8 mouse cellular contexts compared by ENCODE assay signal in genomic region chr11:70654198-70654922, GRCm38 (mm10). TPM values are rescaled to one million over a fixed set of nuclear protein-coding genes. Genes with fewer than 3 reads are reported as not detected.
A peak's percentile ranks its signal among the peaks of the same experiment; 100 is the strongest.
DNase-seq lines count a peak whose midpoint lies in the region; ATAC-seq and TF ChIP-seq lines count a peak whose summit lies in the region.

Gene Pfn1 (minus strand): TSS chr11:70654644.

- H3K4me1 ChIP-seq in ES-Bruce4 (ENCODE audit: control insufficient read depth, insufficient read depth, low read length) = no peaks in the 10 kb centered on the region
- peaks cover 44% of the 10 kb centered on the region for H3K4me1 ChIP-seq in forebrain, embryonic 12.5 days
- peaks cover 66% of the 10 kb centered on the region for H3K4me1 ChIP-seq in lung, embryonic 15.5 days
- H3K4me1 ChIP-seq in thymus, adult 2 months (replicated peaks; ENCODE audit: control insufficient read depth, insufficient read depth, low read length) = peaks cover 53% of the 10 kb centered on the region

- no peak for TF ChIP-seq EP300 in ES-Bruce4 (IDR thresholded peaks at IDR 0.05; ENCODE audit: insufficient read depth, low read depth, low read length)

- DNase-seq in c-Kit-negative CD71-positive TER-119-positive erythroid progenitor cells, embryonic 14.5 days (ENCODE audit: low read depth, low spot score) = peak; percentile 56
- peak; percentile 50 for DNase-seq in heart, postnatal 25 days (ENCODE audit: low spot score)
- DNase-seq in layer of hippocampus, adult 2 months (ENCODE audit: low spot score in 2 of 2) = peak; percentile 59 to 63
- DNase-seq in ovary, adult 18-20 months (ENCODE audit: low spot score) = peak; percentile 52
- peak; percentile 79 for DNase-seq in thymus, adult 2 months

- peak within 1 kb of the TSS; percentile 96 for H3K4me2 ChIP-seq in forebrain, embryonic 12.5 days
- peak within 1 kb of the TSS; percentile 95 for H3K4me2 ChIP-seq in lung, embryonic 15.5 days

- peak within 1 kb of the TSS; percentile 97 for H3K27ac ChIP-seq in ES-Bruce4 (ENCODE audit: insufficient read depth, low read length)
- H3K27ac ChIP-seq in forebrain, embryonic 12.5 days = peak within 1 kb of the TSS; percentile 98
- H3K27ac ChIP-seq in layer of hippocampus, adult 2 months = peak within 1 kb of the TSS; percentile 98
- peak within 1 kb of the TSS; percentile 99 for H3K27ac ChIP-seq in lung, embryonic 15.5 days
- peak within 1 kb of the TSS; percentile 99 for H3K27ac ChIP-seq in thymus, adult 2 months (ENCODE audit: control insufficient read depth, insufficient read depth, low read length)

- TF ChIP-seq CTCF in ES-Bruce4 (IDR thresholded peaks at IDR 0.05; ENCODE audit: low read depth, low read length) = no peak
- no peak for TF ChIP-seq CTCF in layer of hippocampus, adult 2 months (conservative IDR thresholded peaks at IDR 0.05)
- TF ChIP-seq CTCF in thymus, adult 2 months (IDR thresholded peaks at IDR 0.05; ENCODE audit: borderline replicate concordance, control insufficient read depth, extremely low read depth, insufficient read depth, low read length, poor library complexity) = 0 out of 2 replicates have a peak, but pooled peaks have one; percentile 19

- peaks cover 36% of the 10 kb centered on the region for H3K36me3 ChIP-seq in ES-Bruce4 (ENCODE audit: control insufficient read depth, insufficient read depth, low read length, poor library complexity, severe bottlenecking)
- H3K36me3 ChIP-seq in forebrain, embryonic 12.5 days (replicated peaks) = peaks cover 32% of the 10 kb centered on the region
- peaks cover 37% of the 10 kb centered on the region for H3K36me3 ChIP-seq in lung, embryonic 15.5 days
- H3K36me3 ChIP-seq in thymus, adult 2 months (ENCODE audit: control insufficient read depth, insufficient read depth, low read length) = peaks cover 37% of the 10 kb centered on the region

- peak; percentile 40 for TF ChIP-seq POLR2A in ES-Bruce4 (IDR thresholded peaks at IDR 0.05; ENCODE audit: insufficient read depth, low read length)
- peak; percentile 93 for TF ChIP-seq POLR2A in thymus, adult 2 months (IDR thresholded peaks at IDR 0.05; ENCODE audit: control insufficient read depth, extremely low read depth, insufficient read depth, low read length, poor library complexity)

- WGBS in forebrain, embryonic 12.5 days = under 1% methylated on average over 56 of the region's 61 CpGs
- WGBS in lung, embryonic 15.5 days = under 1% methylated on average over 55 of the region's 61 CpGs
- under 1% methylated on average over 61 of the region's 61 CpGs for WGBS in thymus, adult 2 months

- H3K27me3 ChIP-seq in ES-Bruce4 (ENCODE audit: control insufficient read depth, insufficient read depth, low read length, poor library complexity, severe bottlenecking) = no peaks in the 10 kb centered on the region
- H3K27me3 ChIP-seq in forebrain, embryonic 12.5 days = peaks cover 3% of the 10 kb centered on the region; the same call in 1 of the 2 replicates
- H3K27me3 ChIP-seq in lung, embryonic 15.5 days = no peaks in the 10 kb centered on the region
- no peaks in the 10 kb centered on the region for H3K27me3 ChIP-seq in thymus, adult 2 months (ENCODE audit: control insufficient read depth, insufficient read depth, low read length)

- peak within 1 kb of the TSS; percentile 100 for H3K9ac ChIP-seq in ES-Bruce4 (ENCODE audit: low read depth, poor library complexity, severe bottlenecking)
- H3K9ac ChIP-seq in forebrain, embryonic 12.5 days = peak within 1 kb of the TSS; percentile 97
- H3K9ac ChIP-seq in lung, embryonic 15.5 days = peak within 1 kb of the TSS; percentile 100

- H3K9me3 ChIP-seq in ES-Bruce4 (replicated peaks; ENCODE audit: control insufficient read depth, insufficient read depth, low read length, poor library complexity, severe bottlenecking) = no peaks in the 10 kb centered on the region
- no peaks in the 10 kb centered on the region for H3K9me3 ChIP-seq in forebrain, embryonic 12.5 days
- H3K9me3 ChIP-seq in lung, embryonic 15.5 days = no peaks in the 10 kb centered on the region

- intact Hi-C loops in heart, postnatal 25 days (cut with DNase I) = loop anchor here (2.0 to 10.0 kb wide), 2 partner anchors 14 to 640 kb away; partner anchors contain the start of genes Acadvl, Dlg4 and Spag7

- ATAC-seq in forebrain, embryonic 12.5 days (ENCODE audit: low FRiP score) = peak; percentile 49
- peak; percentile 62 for ATAC-seq in lung, embryonic 15.5 days (ENCODE audit: borderline replicate concordance, extremely low read depth, low FRiP score, low TSS enrichment)

- H3K4me3 ChIP-seq in ES-Bruce4 (ENCODE audit: low read depth, low read length) = peak within 1 kb of the TSS; percentile 100
- peak within 1 kb of the TSS; percentile 98 for H3K4me3 ChIP-seq in forebrain, embryonic 12.5 days (replicated peaks)
- peak within 1 kb of the TSS; percentile 100 for H3K4me3 ChIP-seq in layer of hippocampus, adult 2 months
- peak within 1 kb of the TSS; percentile 100 for H3K4me3 ChIP-seq in lung, embryonic 15.5 days
- peak within 1 kb of the TSS; percentile 100 for H3K4me3 ChIP-seq in thymus, adult 2 months (ENCODE audit: control insufficient read depth, insufficient read depth, low read length)

RNA-seq across cellular contexts. Expression of gene Pfn1, which starts in this region (rescaled TPM):
- 630 and 707 TPM in 2 replicates for polyA plus RNA-seq in ES-Bruce4 (2011; ENCODE audit: insufficient read depth, insufficient read length, low read depth, missing spikeins)
- polyA plus RNA-seq in forebrain, embryonic 12.5 days (2016; fragmentation: Nextera tagmentation; extraction: Ambion mirVana) = 1,070 and 1,131 TPM in 2 replicates
- 100 to 1,000 TPM; 290 to 310 TPM for total RNA-seq in heart, postnatal 25 days (2021)
- total RNA-seq in layer of hippocampus, adult 2 months (2021) = 100 to 1,000 TPM; 333 to 349 TPM
- 1,970 and 2,089 TPM in 2 replicates for polyA plus RNA-seq in lung, embryonic 15.5 days (2015; fragmentation: Nextera tagmentation; extraction: Ambion mirVana)
- polyA plus RNA-seq in thymus, adult 2 months (2012; rRNA removed) = 3,213 and 4,498 TPM in 2 replicates

Comparison
In these comparisons a context has a peak if more than half of its experiments do, and no peak if none do; other contexts are left out.
1. Peak in every context shown above with its lines: DNase-seq, ATAC-seq, H3K4me3 ChIP-seq and H3K27ac ChIP-seq.